Mouse (Mus musculus): ENCODE measurements around the gene Six5. TPM values are rescaled to one million over a fixed set of nuclear protein-coding genes. Genes with fewer than 3 reads are reported as not detected.
"Not testable (repeated sequence)": the region's sequence is repeated elsewhere in the genome, so short reads cannot be mapped to it uniquely, and the experiment has no call there.

Six5 gene
- polyA plus RNA-seq, 1 experiment: 11.4 TPM

GRCm38 (mm10) chr7:19054047-19054776, 40.2 kb upstream of the Six5 start, which contains the start of gene Rsph6a:
Gene Rsph6a (plus strand): TSS chr7:19054690.
- no peak within 1 kb of the TSS for H3K4me3 ChIP-seq (ENCODE audit: insufficient read depth, low read length)
- no peak within 1 kb of the TSS for H3K27ac ChIP-seq (ENCODE audit: insufficient read depth, low read length)
- no peaks in the 10 kb centered on the region for H3K4me1 ChIP-seq (ENCODE audit: control insufficient read depth, insufficient read depth, low read length)
- TF ChIP-seq CTCF (IDR thresholded peaks at IDR 0.05; ENCODE audit: borderline replicate concordance, insufficient read depth, low read length) (peak; percentile 68), POLR2A (IDR thresholded peaks at IDR 0.05; ENCODE audit: low read depth, low read length) (no peak)

GRCm38 (mm10) chr7:19054777-19055076, 39.7 kb upstream of the Six5 start:
- TF ChIP-seq POLR2A (IDR thresholded peaks at IDR 0.05; ENCODE audit: low read depth, low read length) (no peak), CTCF (IDR thresholded peaks at IDR 0.05; ENCODE audit: borderline replicate concordance, insufficient read depth, low read length) (no peak)
- no peaks in the 10 kb centered on the region for H3K4me1 ChIP-seq (ENCODE audit: control insufficient read depth, insufficient read depth, low read length)
- no peak overlapping the region for H3K27ac ChIP-seq (ENCODE audit: insufficient read depth, low read length)
- no peak overlapping the region for H3K4me3 ChIP-seq (ENCODE audit: insufficient read depth, low read length)

- no peak overlapping the region for H3K27ac ChIP-seq (ENCODE audit: insufficient read depth, low read length)
- H3K4me3 ChIP-seq (ENCODE audit: insufficient read depth, low read length): no peak overlapping the region
- no peaks in the 10 kb centered on the region for H3K4me1 ChIP-seq (ENCODE audit: control insufficient read depth, insufficient read depth, low read length)
- no peak for TF ChIP-seq CTCF (IDR thresholded peaks at IDR 0.05; ENCODE audit: borderline replicate concordance, insufficient read depth, low read length)
- TF ChIP-seq POLR2A (IDR thresholded peaks at IDR 0.05; ENCODE audit: low read depth, low read length): no peak
Observed at GRCm38 (mm10) chr7:19055108-19055507, 39.3 kb upstream of the Six5 start.

GRCm38 (mm10) chr7:19057405-19057804, 37.0 kb upstream of the Six5 start:
- no peaks in the 10 kb centered on the region for H3K4me1 ChIP-seq (ENCODE audit: control insufficient read depth, insufficient read depth, low read length)
- no peak for TF ChIP-seq POLR2A (IDR thresholded peaks at IDR 0.05; ENCODE audit: low read depth, low read length)
- no peak for TF ChIP-seq CTCF (IDR thresholded peaks at IDR 0.05; ENCODE audit: borderline replicate concordance, insufficient read depth, low read length)
- H3K4me3 ChIP-seq (ENCODE audit: insufficient read depth, low read length): no peak overlapping the region
- no peak overlapping the region for H3K27ac ChIP-seq (ENCODE audit: insufficient read depth, low read length)

- Histone ChIP-seq H3K27ac (ENCODE audit: insufficient read depth, low read length) (no peak overlapping the region), H3K4me3 (ENCODE audit: insufficient read depth, low read length) (no peak overlapping the region), H3K4me1 (ENCODE audit: control insufficient read depth, insufficient read depth, low read length) (no peaks in the 10 kb centered on the region)
- TF ChIP-seq POLR2A (IDR thresholded peaks at IDR 0.05; ENCODE audit: low read depth, low read length): no peak
- no peak for TF ChIP-seq CTCF (IDR thresholded peaks at IDR 0.05; ENCODE audit: borderline replicate concordance, insufficient read depth, low read length)
Observed at GRCm38 (mm10) chr7:19065896-19066295, 28.5 kb upstream of the Six5 start.

- no peaks in the 10 kb centered on the region for H3K4me1 ChIP-seq (ENCODE audit: control insufficient read depth, insufficient read depth, low read length)
- H3K27ac ChIP-seq (ENCODE audit: insufficient read depth, low read length): no peak overlapping the region
- no peak for TF ChIP-seq CTCF (IDR thresholded peaks at IDR 0.05; ENCODE audit: borderline replicate concordance, insufficient read depth, low read length)
- no peak for TF ChIP-seq POLR2A (IDR thresholded peaks at IDR 0.05; ENCODE audit: low read depth, low read length)
- H3K4me3 ChIP-seq (ENCODE audit: insufficient read depth, low read length): no peak overlapping the region
Observed at GRCm38 (mm10) chr7:19067063-19067462, 27.3 kb upstream of the Six5 start.

GRCm38 (mm10) chr7:19067935-19068334, 26.5 kb upstream of the Six5 start:
- Histone ChIP-seq H3K4me3 (ENCODE audit: insufficient read depth, low read length) (no peak overlapping the region), H3K27ac (ENCODE audit: insufficient read depth, low read length) (no peak overlapping the region), H3K4me1 (ENCODE audit: control insufficient read depth, insufficient read depth, low read length) (no peaks in the 10 kb centered on the region)
- no peak for TF ChIP-seq POLR2A (IDR thresholded peaks at IDR 0.05; ENCODE audit: low read depth, low read length)
- TF ChIP-seq CTCF (IDR thresholded peaks at IDR 0.05; ENCODE audit: borderline replicate concordance, insufficient read depth, low read length): no peak

GRCm38 (mm10) chr7:19068707-19069106, 25.7 kb upstream of the Six5 start:
- no peak for TF ChIP-seq POLR2A (IDR thresholded peaks at IDR 0.05; ENCODE audit: low read depth, low read length)
- 0 out of 2 replicates have a peak, but pooled peaks have one; percentile 27 for TF ChIP-seq CTCF (IDR thresholded peaks at IDR 0.05; ENCODE audit: borderline replicate concordance, insufficient read depth, low read length)
- no peak overlapping the region for H3K4me3 ChIP-seq (ENCODE audit: insufficient read depth, low read length)
- no peaks in the 10 kb centered on the region for H3K4me1 ChIP-seq (ENCODE audit: control insufficient read depth, insufficient read depth, low read length)
- H3K27ac ChIP-seq (ENCODE audit: insufficient read depth, low read length): no peak overlapping the region

GRCm38 (mm10) chr7:19069500-19069899, 24.9 kb upstream of the Six5 start:
- TF ChIP-seq CTCF (IDR thresholded peaks at IDR 0.05; ENCODE audit: borderline replicate concordance, insufficient read depth, low read length) (peak; percentile 27; the same call in 1 of the 2 replicates), POLR2A (IDR thresholded peaks at IDR 0.05; ENCODE audit: low read depth, low read length) (no peak)
- Histone ChIP-seq H3K27ac (ENCODE audit: insufficient read depth, low read length) (no peak overlapping the region), H3K4me1 (ENCODE audit: control insufficient read depth, insufficient read depth, low read length) (no peaks in the 10 kb centered on the region), H3K4me3 (ENCODE audit: insufficient read depth, low read length) (no peak overlapping the region)

GRCm38 (mm10) chr7:19071024-19071423, 23.4 kb upstream of the Six5 start:
- not testable (repeated sequence) for H3K27ac ChIP-seq (ENCODE audit: insufficient read depth, low read length)

More at GRCm38 (mm10) chr7:19071024-19071423, 23.4 kb upstream of the Six5 start:
- not testable (repeated sequence) for H3K4me1 ChIP-seq (ENCODE audit: control insufficient read depth, insufficient read depth, low read length); H3K4me3 ChIP-seq (ENCODE audit: insufficient read depth, low read length)
